Mouse (Mus musculus): ENCODE measurements at regions not wholly inside any gene's neighbourhood (a gene's known extent, or its start where the extent isn't known, plus 50 kb on each side); places are given as distances from the start of the nearest gene placed in this dataset.

- TF ChIP-seq CTCF (IDR thresholded peaks at IDR 0.05; ENCODE audit: low read depth, low read length) (no peak), GATA1 (IDR thresholded peaks at IDR 0.05; ENCODE audit: borderline replicate concordance, low read length) (no peak), POLR2AphosphoS5 (IDR thresholded peaks at IDR 0.05; ENCODE audit: insufficient replicate concordance, low read depth, low read length) (no peak)
These were observed 921.8 kb downstream of the Stpg2 start for GRCm38 (mm10) chr3:140127310-140127709.

Data from G1E (cell line).